Mouse (Mus musculus): ENCODE measurements around the gene Tssk2.

DNA sequence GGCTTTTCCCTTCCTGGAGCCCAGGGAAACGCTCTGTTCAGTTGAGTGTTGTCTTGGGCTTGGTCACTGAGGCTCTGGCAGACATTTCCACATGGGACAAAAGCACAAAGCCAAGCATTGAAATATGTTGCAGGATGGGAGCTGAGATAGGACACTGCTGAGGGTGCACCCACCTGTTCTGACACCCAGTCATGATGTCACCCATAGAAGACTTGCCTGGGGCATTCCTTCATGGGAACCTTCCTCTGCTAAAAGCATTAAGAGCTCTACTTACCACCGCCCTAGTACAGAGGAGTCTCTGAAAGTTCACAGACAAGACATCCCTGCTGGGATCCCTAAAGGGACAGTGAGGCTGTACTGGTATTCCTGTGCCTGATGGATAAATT is 8.1 kb upstream of the Tssk2 start:
- TF ChIP-seq CTCF (conservative IDR thresholded peaks at IDR 0.05; ENCODE audit: insufficient read depth, insufficient read length, low read depth, low read length) (no peak), POLR2A (IDR thresholded peaks at IDR 0.05; ENCODE audit: low read depth, low read length) (no peak)

All from kidney, adult 2 months (tissue).